Mouse (Mus musculus): Measurements from ENCODE around the gene Gm9913. TPM values are rescaled to one million over a fixed set of nuclear protein-coding genes. Genes with fewer than 3 reads are reported as not detected.

The Gm9913 gene
- polyA plus RNA-seq, 1 experiment from 2014 or later = 0.12 TPM

Other genes starting within 250 kb of the Gm9913 start
- 5.5 and 5.7 TPM in 2 replicates for gene Fbn1, start 2.9 kb downstream of the Gm9913 start, polyA plus RNA-seq (2014; fragmentation: Nextera tagmentation; extraction: Ambion mirVana)
- gene Cep152, start 120.0 kb downstream of the Gm9913 start, polyA plus RNA-seq (2014; fragmentation: Nextera tagmentation; extraction: Ambion mirVana) = 8.1 and 9.1 TPM in 2 replicates
- 81.1 and 84.1 TPM in 2 replicates for gene Eid1, start 168.0 kb downstream of the Gm9913 start, polyA plus RNA-seq (2014; fragmentation: Nextera tagmentation; extraction: Ambion mirVana)
- 0.71 and 0.77 TPM in 2 replicates for gene Shc4, start 219.1 kb downstream of the Gm9913 start, polyA plus RNA-seq (2014; fragmentation: Nextera tagmentation; extraction: Ambion mirVana)

Data from liver, embryonic 11.5 days (tissue).